Mouse (Mus musculus) ES-E14 (cell line): ENCODE measurements around the gene Capn2. TPM values are rescaled to one million over a fixed set of nuclear protein-coding genes. Genes with fewer than 3 reads are reported as not detected.

Source experiments
- DNase-seq: peaks from one replicate; pipeline ENCODE4 v3.0.0-alpha.2; 2013; ENCODE audit warnings: low read depth, low spot score
- H3K27ac ChIP-seq: 2 replicates; pipeline ENCODE4 v1.5.1; 2012; ENCODE audit warnings: low read depth, mild to moderate bottlenecking, low read length, moderate library complexity, mixed read lengths; ENCODE audit not compliant: poor library complexity, insufficient read depth, severe bottlenecking
- H3K36me3 ChIP-seq: 2 replicates; pipeline ENCODE4 v1.6.1; 2012; ENCODE audit warnings: mild to moderate bottlenecking, low read length, moderate library complexity, mixed read lengths; ENCODE audit not compliant: control insufficient read depth, poor library complexity, insufficient read depth, severe bottlenecking
- H3K4me1 ChIP-seq, 2 experiments: fragments of 150-350 bp in 1 of 2; sonication (generic) in 1 of 2; 2 replicates each; pipeline ENCODE4 v1.6.1; 2012; ENCODE audit warnings: low read length in 2 of 2, mild to moderate bottlenecking in 1 of 2, mixed read lengths in 1 of 2; ENCODE audit not compliant: control insufficient read depth in 2 of 2, insufficient read depth in 2 of 2, poor library complexity in 1 of 2
- H3K4me3 ChIP-seq, 2 experiments: fragments of 150-350 bp in 1 of 2; sonication (generic) in 1 of 2; 2 replicates each; pipeline ENCODE4 v1.5.1; 2012; ENCODE audit warnings: low read length in 2 of 2, low read depth in 1 of 2, mild to moderate bottlenecking in 1 of 2, mixed read lengths in 1 of 2; ENCODE audit not compliant: insufficient read depth in 1 of 2, poor library complexity in 1 of 2, severe bottlenecking in 1 of 2
- H3K9ac ChIP-seq: 2 replicates; pipeline ENCODE4 v1.6.1; 2012; ENCODE audit warnings: low read depth, mild to moderate bottlenecking, low read length, mixed read lengths; ENCODE audit not compliant: poor library complexity, insufficient read depth, severe bottlenecking
- H3K9me3 ChIP-seq: fragments of 150-350 bp; sonication (generic); 2 replicates; pipeline ENCODE4 v1.6.1; 2012; ENCODE audit warnings: low read depth, mild to moderate bottlenecking, low read length; ENCODE audit not compliant: control insufficient read depth, insufficient read depth
- CHD2 ChIP-seq: IDR thresholded peaks from 2 replicates; pipeline ENCODE4 v1.6.1; 2014; ENCODE audit warnings: mild to moderate bottlenecking, low read depth, low read length, inconsistent platforms
- HCFC1 ChIP-seq: IDR thresholded peaks from 2 replicates; pipeline ENCODE4 v1.6.1; 2012; ENCODE audit warnings: low read length, inconsistent platforms, borderline replicate concordance; ENCODE audit not compliant: insufficient read depth
- MAFK ChIP-seq: IDR thresholded peaks from 2 replicates; pipeline ENCODE4 v1.6.1; 2014; ENCODE audit warnings: mild to moderate bottlenecking, low read depth, low read length, inconsistent platforms; ENCODE audit not compliant: insufficient read depth
- ZC3H11A ChIP-seq: IDR thresholded peaks from 2 replicates; pipeline ENCODE4 v1.6.1; 2012; ENCODE audit warnings: low read depth, mild to moderate bottlenecking, inconsistent platforms, low read length, borderline replicate concordance
- ZNF384 ChIP-seq: IDR thresholded peaks from 2 replicates; pipeline ENCODE4 v1.6.1; 2012; ENCODE audit warnings: low read depth, low read length, inconsistent platforms
- in situ Hi-C, 2 experiments: fragments of 600-800 bp; cut with MboI; formaldehyde crosslinking; loops; one replicate each; pipeline ENCODE4 v1.15.1; 2025; ENCODE audit warnings: low sequenced_read_pairs in 2 of 2, inconsistent platforms in 1 of 2; ENCODE audit not compliant: unreplicated experiment in 2 of 2
- total RNA-seq: library from RNA; depleted of rRNA; stranded (reverse); fragments of 300-350 nt; gene quantifications from 2 replicates; pipeline ENCODE4 v1.2.3, GENCODE M21; 2012

Capn2 gene
- total RNA-seq, 1 experiment = 72.3 TPM

- Histone ChIP-seq H3K27ac (no peak overlapping the region), H3K9me3 (no peaks in the 10 kb centered on the region), H3K36me3 (peaks cover 12% of the 10 kb centered on the region), H3K4me1 (no peaks in the 10 kb centered on the region), H3K4me3 (no peak overlapping the region), H3K9ac (no peak overlapping the region)
- DNase-seq = no peak
- in situ Hi-C loops = no loop called here
- TF ChIP-seq HCFC1 (no peak), MAFK (no peak), ZNF384 (no peak), CHD2 (no peak), ZC3H11A (no peak)
These were observed 62.3 kb downstream of the Capn2 start for GRCm38 (mm10) chr1:182455080-182455479.

DNA sequence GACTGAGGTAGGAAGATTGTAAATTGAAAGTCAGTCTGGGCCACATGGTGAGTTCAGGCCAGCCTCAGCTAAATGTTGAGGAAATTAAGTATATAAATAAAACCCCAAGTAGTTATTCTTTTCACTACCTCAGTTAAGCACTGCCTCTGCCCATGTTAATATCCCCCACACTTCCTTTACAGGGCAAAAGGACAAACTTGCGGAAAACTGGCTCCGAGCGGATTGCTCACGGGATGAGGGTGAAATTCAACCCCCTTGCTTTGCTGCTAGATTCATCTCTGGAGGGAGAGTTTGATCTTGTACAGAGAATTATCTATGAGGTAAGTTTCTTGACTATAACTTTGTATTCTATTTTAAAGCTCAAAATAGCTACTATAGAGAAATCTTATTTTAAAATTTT lies 64.9 kb downstream of the Capn2 start:
- Histone ChIP-seq H3K27ac (no peak overlapping the region), H3K36me3 (peaks cover 15% of the 10 kb centered on the region), H3K9ac (no peak overlapping the region), H3K4me3 (no peak overlapping the region), H3K9me3 (no peaks in the 10 kb centered on the region), H3K4me1 (no peaks in the 10 kb centered on the region)
- DNase-seq = no peak
- TF ChIP-seq ZNF384 = no peak
- no peak for TF ChIP-seq HCFC1
- TF ChIP-seq CHD2 = no peak
- TF ChIP-seq MAFK = no peak
- in situ Hi-C loops = no loop called here

- H3K9me3 ChIP-seq = no peaks in the 10 kb centered on the region
- in situ Hi-C loops = no loop called here
- H3K36me3 ChIP-seq = peaks cover 18% of the 10 kb centered on the region
- TF ChIP-seq CHD2 (no peak), ZNF384 (no peak), HCFC1 (no peak), ZC3H11A (no peak)
- no peak overlapping the region for H3K27ac ChIP-seq
- no peak for DNase-seq
- H3K4me1 ChIP-seq = no peaks in the 10 kb centered on the region
- H3K4me3 ChIP-seq = no peak overlapping the region
- no peak overlapping the region for H3K9ac ChIP-seq
These were observed 69.0 kb downstream of the Capn2 start for GRCm38 (mm10) chr1:182448276-182449035.

GRCm38 (mm10) chr1:182444116-182444515 lies 73.3 kb downstream of the Capn2 start:
- H3K36me3 ChIP-seq = peaks cover 30% of the 10 kb centered on the region
- in situ Hi-C loops = no loop called here

More at GRCm38 (mm10) chr1:182444116-182444515, 73.3 kb downstream of the Capn2 start:
- H3K27ac ChIP-seq = no peak overlapping the region
- no peak overlapping the region for H3K4me3 ChIP-seq
- no peak for DNase-seq
- TF ChIP-seq HCFC1 = no peak
- TF ChIP-seq MAFK = no peak
- no peak for TF ChIP-seq ZNF384
- no peaks in the 10 kb centered on the region for H3K9me3 ChIP-seq
- no peaks in the 10 kb centered on the region for H3K4me1 ChIP-seq
- H3K9ac ChIP-seq = no peak overlapping the region
